Mouse (Mus musculus) left cerebral cortex, adult 9 months (tissue): ENCODE data around the gene Tesc.

Experiments used
- DNase-seq, 2 experiments: peaks; one replicate each; pipeline ENCODE4 v3.0.0; 2022; ENCODE audit warnings: low spot score in 2 of 2

Gene Tesc

GRCm38 (mm10) chr5:118042599-118042998 lies 15.1 kb downstream of the Tesc start:
- no peak for DNase-seq

- DNase-seq = no peak
Observed at GRCm38 (mm10) chr5:118043761-118044160, 16.2 kb downstream of the Tesc start.

GRCm38 (mm10) chr5:118044907-118045306 lies 17.4 kb downstream of the Tesc start:
- DNase-seq = no peak

- no peak for DNase-seq
Observed at GRCm38 (mm10) chr5:118045385-118045784, 17.8 kb downstream of the Tesc start.

- no peak for DNase-seq
Observed at GRCm38 (mm10) chr5:118047091-118047757, 19.7 kb downstream of the Tesc start.

GRCm38 (mm10) chr5:118048412-118048811 lies 20.9 kb downstream of the Tesc start:
- DNase-seq = no peak

- no peak for DNase-seq
Observed at GRCm38 (mm10) chr5:118048928-118049327, 21.4 kb downstream of the Tesc start.

- no peak for DNase-seq
Observed at GRCm38 (mm10) chr5:118050743-118051142, 23.2 kb downstream of the Tesc start.

- DNase-seq = no peak
Observed at GRCm38 (mm10) chr5:118051981-118052662, 24.6 kb downstream of the Tesc start.

GRCm38 (mm10) chr5:118053205-118053604 lies 25.7 kb downstream of the Tesc start:
- DNase-seq = no peak

GRCm38 (mm10) chr5:118057508-118058111 lies 30.1 kb downstream of the Tesc start:
- DNase-seq = no peak

- DNase-seq = no peak
Observed at GRCm38 (mm10) chr5:118058858-118059257, 31.3 kb downstream of the Tesc start.

- no peak for DNase-seq
Observed at GRCm38 (mm10) chr5:118059646-118060045, 32.1 kb downstream of the Tesc start.

GRCm38 (mm10) chr5:118061391-118061790 lies 33.8 kb downstream of the Tesc start:
- DNase-seq = no peak

GRCm38 (mm10) chr5:118063181-118063621 lies 35.7 kb downstream of the Tesc start:
- no peak for DNase-seq

- no peak for DNase-seq
Observed at GRCm38 (mm10) chr5:118064284-118064901, 36.9 kb downstream of the Tesc start.

- DNase-seq = no peak
Observed at GRCm38 (mm10) chr5:118065516-118066255, 38.1 kb downstream of the Tesc start.

- peak in 1 of 2 experiments; percentile 73 for DNase-seq
Observed at GRCm38 (mm10) chr5:118066828-118067227, 39.3 kb downstream of the Tesc start.

- no peak for DNase-seq
Observed at GRCm38 (mm10) chr5:118067572-118067971, 40.0 kb downstream of the Tesc start.

- no peak for DNase-seq
Observed at GRCm38 (mm10) chr5:118067984-118068494, 40.5 kb downstream of the Tesc start.

GRCm38 (mm10) chr5:118069315-118069714 lies 41.8 kb downstream of the Tesc start:
- peak; percentile 60 to 87 for DNase-seq

- no peak for DNase-seq
Observed at GRCm38 (mm10) chr5:118071766-118072165, 44.2 kb downstream of the Tesc start.
